Mouse (Mus musculus): Measurements from ENCODE around the gene Rcc1l.

- TF ChIP-seq CTCF (IDR thresholded peaks at IDR 0.05) (no peak), EP300 (IDR thresholded peaks at IDR 0.05) (no peak)
These were observed 45.2 kb upstream of the Rcc1l start for GRCm38 (mm10) chr5:134221708-134222150.
